Mouse (Mus musculus) gastrocnemius, adult 18-20 months (tissue): ENCODE results near the gene Cldnd2. TPM values are rescaled to one million over a fixed set of nuclear protein-coding genes. Genes with fewer than 3 reads are reported as not detected.
A peak's percentile ranks its signal among the peaks of the same experiment; 100 is the strongest.

Source experiments
- DNase-seq: peaks from one replicate; pipeline ENCODE4 v3.0.0; 2021; ENCODE audit warnings: low spot score
- total RNA-seq, 2 experiments: library from RNA; stranded (reverse); gene quantifications; 2 replicates each; pipeline ENCODE4 v1.2.3; 2021

The Cldnd2 gene
- total RNA-seq, 2 experiments from 2014 or later, result not detected

DNA sequence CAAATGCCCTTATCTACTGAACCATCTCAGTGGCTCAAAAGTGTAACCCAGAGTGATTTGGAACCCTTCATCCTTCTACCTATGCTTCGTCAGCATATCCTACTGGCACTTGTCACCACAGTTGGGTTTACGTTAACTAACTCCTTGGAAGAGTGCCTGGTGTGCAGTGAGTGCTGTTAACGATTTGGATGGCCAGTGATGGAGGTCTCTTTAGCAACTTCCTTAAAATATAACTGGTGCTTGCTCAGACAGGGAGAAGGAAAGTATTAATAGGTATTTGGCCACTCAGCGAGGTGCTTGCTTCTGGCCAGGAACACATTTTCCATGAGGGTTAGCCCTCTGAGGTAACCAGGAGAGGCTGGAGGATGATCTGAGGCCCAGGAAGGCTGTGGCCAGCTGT is 7.2 kb downstream of the Cldnd2 start:
- DNase-seq, result peak; percentile 50

DNA sequence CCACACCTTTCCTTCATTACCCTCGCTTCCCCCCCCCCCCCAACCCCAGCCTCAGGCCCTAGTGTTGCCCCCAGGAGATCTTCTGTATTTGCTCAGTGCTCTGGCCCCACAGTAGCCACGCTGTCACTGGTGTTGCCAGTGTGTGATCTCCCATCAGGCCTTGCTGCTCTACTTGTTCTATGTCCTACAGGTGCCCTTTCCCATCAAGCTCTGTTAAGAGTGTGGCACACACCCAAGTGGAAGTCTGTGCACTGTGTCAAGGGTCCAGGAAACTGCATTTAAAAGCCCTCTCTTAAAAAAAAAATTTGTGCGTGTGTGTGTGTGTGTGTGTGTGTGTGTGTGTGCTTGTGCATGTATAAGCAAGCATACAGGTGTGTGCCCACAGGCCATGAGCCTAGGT is 7.7 kb downstream of the Cldnd2 start:
- no peak for DNase-seq

DNA sequence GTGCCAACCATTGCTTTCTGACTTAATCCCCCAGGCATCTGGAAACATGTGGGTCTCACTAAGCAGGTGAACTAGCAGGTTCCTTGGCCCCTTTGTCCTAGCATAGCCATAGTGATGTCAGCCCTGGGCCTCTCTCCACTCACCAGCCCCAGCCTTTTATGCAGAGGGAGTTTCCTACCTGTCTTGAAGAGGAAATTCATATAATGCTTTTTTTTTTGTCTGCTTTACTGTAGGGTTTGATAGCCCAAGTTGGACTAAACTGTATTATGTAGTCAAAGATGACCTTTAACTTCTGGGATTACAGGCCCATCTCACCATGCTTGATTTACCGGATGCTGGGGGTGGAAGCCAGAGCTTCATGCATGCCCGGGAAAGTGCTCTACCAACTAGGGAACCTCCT is 9.2 kb downstream of the Cldnd2 start:
- no peak for DNase-seq

DNA sequence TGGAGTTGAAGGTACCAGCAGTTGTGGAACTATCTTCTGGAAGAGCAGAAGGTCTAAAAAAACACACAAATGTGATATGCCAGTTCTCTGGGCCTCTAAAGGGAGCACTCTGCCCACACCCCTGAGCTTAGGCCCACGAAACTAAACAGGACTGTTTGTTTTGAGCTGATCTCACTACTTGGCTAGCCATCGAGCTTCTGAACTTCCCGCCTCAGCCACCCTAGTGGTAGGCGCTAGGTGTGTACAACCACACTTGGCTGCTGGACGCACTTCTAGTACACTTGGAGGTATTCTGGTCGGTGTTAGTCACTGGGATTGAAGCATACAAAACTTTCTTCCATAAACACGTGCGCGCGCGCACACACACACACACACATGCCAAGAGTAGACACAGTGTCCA is 11.1 kb downstream of the Cldnd2 start:
- no peak for DNase-seq

GRCm38 (mm10) chr7:43452609-43453008 is 12.0 kb downstream of the Cldnd2 start:
- no peak for DNase-seq

DNA sequence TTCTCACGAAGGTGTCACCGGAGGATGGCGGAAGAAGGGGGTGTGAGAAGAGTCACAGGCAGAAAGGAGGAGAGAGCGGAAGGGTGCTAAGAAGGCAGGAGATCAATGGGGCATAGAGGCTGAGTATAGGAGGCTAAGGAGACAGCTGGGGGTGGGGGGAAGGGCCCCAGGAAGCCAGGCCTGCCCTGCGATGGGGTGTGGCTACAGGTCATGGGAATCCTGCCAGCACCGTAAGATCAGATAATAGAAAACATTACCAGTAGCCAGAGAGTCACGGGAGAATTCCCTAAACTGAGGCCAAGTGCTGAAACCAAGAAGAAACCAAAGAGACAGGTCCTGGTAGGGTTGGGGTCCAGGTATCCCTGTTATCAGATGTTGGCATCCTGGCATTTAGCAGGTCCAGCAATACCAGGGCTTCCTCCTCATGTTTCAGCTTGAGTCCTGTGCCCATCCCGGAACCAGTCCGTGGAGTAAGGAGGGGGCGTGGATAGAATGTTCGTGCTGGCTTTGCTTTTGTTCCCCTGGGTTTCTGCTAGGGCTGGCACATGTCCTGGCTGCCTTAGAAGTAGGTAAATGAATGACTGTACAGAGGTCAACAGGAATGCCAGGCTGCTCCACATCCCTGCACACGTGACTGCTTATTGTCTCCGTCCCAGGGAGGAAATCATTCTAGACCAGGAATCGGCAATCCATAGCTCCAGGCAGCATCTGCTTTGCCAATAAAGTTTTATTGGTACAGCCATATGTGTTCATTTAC is 13.2 kb downstream of the Cldnd2 start:
- no peak for DNase-seq

GRCm38 (mm10) chr7:43454371-43454770 is 13.8 kb downstream of the Cldnd2 start:
- no peak for DNase-seq

DNA sequence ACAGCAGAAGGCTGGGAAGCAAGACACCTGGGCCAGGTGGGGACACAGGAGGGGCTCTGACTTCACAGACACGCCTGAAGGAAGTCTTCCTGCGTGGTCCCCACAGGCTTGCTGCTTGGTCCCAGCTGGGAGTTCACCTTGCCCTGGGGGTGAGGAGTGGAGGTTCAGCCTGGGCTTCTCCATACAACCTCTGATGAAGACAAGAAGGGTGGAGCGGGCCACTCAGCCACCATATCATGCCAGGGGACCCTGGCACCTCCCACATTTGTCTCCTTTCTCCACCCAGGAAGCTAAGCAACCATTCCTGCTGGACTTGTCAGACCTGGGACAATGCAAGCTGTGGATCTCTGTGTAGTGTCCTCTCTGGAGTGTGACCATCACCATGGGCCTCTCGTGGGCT is 22.3 kb downstream of the Cldnd2 start, which contains the start of gene Vsig10l:
TSS of gene Vsig10l (plus strand) at position 301 of the 400 bp plus-strand sequence.
- DNase-seq, result no peak

DNA sequence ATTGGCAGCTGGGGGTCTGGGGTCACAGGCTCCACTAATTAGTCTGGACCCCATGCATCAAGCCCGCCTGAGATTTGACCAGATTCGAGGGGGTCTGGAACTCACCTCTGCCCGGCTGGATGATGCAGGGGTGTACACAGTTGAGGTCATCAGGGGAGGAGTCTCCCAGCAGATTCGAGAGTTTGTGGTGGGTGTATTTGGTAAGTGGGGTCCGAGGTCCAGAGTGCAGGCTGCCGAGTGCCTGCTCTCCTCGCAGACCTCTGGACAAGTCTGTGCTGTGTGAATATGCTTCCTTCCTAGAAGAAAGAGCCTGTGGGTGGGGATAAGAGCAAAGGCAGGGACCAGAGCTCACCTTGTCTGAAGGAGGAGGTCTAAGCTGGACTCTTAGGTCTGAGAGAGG is 23.4 kb downstream of the Cldnd2 start:
- DNase-seq, result no peak

GRCm38 (mm10) chr7:43464864-43465343 is 24.3 kb downstream of the Cldnd2 start:
- DNase-seq, result no peak

GRCm38 (mm10) chr7:43465344-43466098 is 24.9 kb downstream of the Cldnd2 start:
- DNase-seq, result peak; percentile 88

- peak; percentile 75 for DNase-seq
Observed at GRCm38 (mm10) chr7:43466099-43466694, 25.6 kb downstream of the Cldnd2 start.

DNA sequence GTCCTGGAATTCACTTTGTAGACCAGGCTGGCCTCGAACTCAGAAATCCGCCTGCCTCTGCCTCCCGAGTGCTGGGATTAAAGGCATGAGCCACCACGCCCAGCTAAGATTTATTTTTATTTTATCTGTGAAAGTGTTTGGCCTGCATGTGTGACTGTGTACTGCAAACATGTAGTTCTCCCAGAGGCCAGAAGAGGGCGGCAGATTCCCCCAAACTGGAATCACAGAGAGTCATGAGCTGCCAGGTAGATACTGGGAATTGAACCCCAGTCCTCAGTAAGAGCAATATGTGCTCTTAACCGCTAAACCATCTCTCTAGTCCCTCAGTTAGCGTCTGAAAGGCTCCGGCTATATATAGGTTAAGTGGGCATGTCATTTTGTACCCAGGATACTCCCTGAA is 29.8 kb downstream of the Cldnd2 start:
- no peak for DNase-seq

- no peak for DNase-seq
Observed at GRCm38 (mm10) chr7:43475706-43476105, 35.1 kb downstream of the Cldnd2 start.

DNA sequence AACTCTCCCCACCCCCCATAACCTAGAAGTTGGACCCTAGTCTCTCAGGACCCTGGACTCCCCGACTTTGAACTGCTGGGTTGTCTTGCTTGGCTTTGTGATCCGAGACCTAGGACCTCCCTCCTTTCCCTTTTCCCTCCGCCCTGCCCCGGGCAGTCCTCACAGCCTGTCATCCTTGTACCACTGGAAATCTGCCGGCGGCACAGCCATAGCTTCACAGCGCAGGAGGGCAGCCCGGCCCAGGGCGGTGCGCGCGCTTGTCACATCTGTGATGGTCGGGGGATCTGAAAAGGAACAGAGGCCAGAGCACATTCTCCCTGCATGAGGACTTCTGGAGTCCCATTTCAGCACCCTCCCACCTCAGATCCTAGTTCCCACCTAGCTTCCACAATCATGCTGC is 35.8 kb downstream of the Cldnd2 start:
- DNase-seq, result no peak

GRCm38 (mm10) chr7:43481191-43481590 is 40.6 kb downstream of the Cldnd2 start:
- DNase-seq, result no peak

DNA sequence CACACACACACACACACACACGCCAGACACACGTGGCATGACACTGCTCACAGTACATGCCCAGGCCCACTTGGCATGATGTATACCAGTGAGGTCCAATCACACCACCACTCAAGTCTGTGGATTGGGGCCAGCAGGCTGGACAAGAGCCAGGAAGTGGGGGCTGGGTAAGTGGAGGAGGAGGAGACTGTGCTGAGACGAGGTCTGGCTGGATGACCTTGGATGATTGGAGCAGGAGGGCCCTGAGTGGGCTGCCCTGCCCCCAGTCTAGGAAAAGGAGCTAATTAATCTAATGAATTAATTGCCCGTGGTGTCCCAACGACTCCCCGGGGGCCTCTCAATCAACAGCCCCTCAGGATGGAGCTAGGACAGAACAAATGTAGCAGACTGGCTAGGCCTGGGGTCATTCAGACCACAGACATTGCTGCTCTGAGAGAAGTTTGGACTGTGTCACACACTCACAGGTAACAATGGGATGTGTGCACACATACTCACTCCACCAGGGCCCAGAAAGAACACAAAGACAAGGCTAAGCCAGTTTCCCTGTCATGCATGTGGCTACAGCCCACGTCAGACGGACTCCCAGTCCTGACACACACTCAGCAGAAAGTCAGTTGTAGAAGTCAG is 41.6 kb downstream of the Cldnd2 start:
- no peak for DNase-seq

GRCm38 (mm10) chr7:43483236-43483635 is 42.7 kb downstream of the Cldnd2 start:
- DNase-seq, result no peak

GRCm38 (mm10) chr7:43488646-43489045 is 48.1 kb downstream of the Cldnd2 start:
- DNase-seq, result no peak

DNA sequence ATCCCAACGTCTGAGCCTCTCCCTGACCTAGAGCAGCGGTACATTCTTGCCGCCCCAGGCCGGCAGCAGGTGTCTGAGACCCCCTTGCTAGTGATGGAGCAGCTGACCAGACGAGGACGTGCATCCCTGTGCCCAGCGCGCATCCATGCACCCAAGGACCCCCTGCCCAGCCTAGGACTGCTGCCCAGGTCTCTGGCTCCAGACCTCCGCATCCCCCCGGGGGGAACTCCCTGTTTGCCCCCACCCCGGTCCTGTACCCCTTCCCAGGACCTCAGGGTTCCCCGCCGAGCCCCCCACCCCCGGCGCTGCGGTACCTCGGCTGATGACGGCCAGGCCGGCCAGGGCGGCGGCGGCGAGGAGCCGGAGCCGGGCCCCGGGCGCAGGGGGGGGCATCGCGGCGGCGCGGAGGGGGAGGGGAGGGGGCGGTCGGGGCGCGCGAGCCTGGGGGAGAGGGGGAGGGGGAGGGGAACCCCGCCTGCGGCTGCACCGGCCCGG is 49.1 kb downstream of the Cldnd2 start, which contains the start of gene Iglon5:
TSS of gene Iglon5 (minus strand) at position 445 of the 495 bp plus-strand sequence.
- no peak for DNase-seq

GRCm38 (mm10) chr7:43490182-43490584 is 49.6 kb downstream of the Cldnd2 start:
- no peak for DNase-seq

GRCm38 (mm10) chr7:43490861-43491260 is 50.3 kb downstream of the Cldnd2 start:
- DNase-seq, result no peak
